Mouse (Mus musculus) cerebral cortex, adult 2 months (tissue): ENCODE results near the gene Usp49.

Source experiments
- WGBS: fragments of 180-500 bp; shearing (Covaris S2); methylation state at CpG from one replicate; pipeline ENCODE4 v1.1.7; 2018; 5-methylcytosine and 5-hydroxymethylcytosine counted together

The Usp49 gene

GRCm38 (mm10) chr17:47609182-47609581 is 21.3 kb upstream of the Usp49 start:
- 88% methylated on average over 4 of the region's 4 CpGs for WGBS

DNA sequence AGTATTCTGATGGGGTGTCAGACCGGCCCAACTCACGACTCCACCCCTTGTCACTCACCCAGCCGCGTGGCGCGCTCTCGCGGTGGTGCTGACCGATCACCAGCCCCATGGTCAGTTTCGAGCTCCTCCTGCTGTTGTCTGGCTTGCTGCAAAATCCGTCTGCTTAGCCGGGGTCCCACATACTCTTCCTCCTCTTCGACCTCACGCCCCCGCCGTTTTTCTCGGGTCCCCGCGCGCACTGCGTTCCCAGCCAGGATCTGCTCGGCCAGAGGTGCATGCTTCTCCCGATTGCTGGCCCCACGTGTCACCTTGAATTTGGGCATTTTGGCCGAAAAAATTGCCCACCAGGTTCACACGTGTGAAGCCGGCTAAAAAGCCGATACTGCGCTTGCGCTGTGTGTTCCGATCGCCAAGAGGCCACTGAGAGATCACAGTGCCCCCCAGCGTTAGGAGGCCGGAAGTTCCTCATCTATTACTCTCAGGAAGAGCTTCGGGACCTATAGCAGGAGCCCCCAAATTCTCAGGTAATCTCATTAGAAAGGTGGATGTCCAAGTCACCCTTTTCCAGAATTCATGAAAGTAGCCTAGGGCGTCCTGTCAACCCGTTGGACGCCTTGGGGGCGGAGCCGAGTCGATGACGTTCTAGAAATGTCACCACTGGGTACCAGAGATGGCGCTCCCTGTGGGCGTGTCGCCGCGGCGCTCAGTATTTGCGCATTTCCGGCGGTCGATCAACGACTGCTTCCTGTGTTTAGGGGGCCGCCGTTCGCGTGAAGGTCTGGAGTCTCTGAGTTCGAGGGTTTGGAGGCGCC is 19.4 kb upstream of the Usp49 start, which contains the start of the genes Bysl, Med20 and Gm20517:
Gene Bysl, minus strand, starts transcription at position 644 of the 812 bp plus-strand sequence.
Gene Med20, plus strand, starts transcription at position 734 of the 812 bp plus-strand sequence.
Gene Gm20517, plus strand, starts transcription at position 741 of the 812 bp plus-strand sequence.
- under 1% methylated on average over 59 of the region's 59 CpGs for WGBS

- under 1% methylated on average over 13 of the region's 13 CpGs for WGBS
These were observed 18.9 kb upstream of the Usp49 start for GRCm38 (mm10) chr17:47611661-47611982.

- 78% methylated on average over 1 of the region's 1 CpGs for WGBS
These were observed 16.5 kb upstream of the Usp49 start for GRCm38 (mm10) chr17:47614018-47614417.

DNA sequence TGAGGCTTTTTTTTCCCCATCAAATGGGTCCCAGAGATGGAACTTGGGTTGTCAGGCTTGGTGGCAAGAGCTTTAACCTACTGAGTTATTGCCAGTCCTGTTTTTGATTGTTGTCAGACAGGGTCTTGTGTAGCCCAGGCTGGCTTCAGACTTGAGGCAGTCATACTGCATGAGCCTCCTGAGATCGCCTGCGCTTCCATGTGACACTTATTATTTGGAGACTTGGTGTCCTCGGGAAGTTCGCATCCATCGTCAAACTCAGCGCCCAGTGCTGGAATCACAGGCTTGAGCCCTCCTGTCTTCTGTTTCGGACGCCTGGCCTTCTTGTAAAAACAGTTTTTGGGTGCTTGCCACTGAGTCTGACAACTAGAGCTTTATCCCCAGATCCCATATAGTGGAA is 14.4 kb upstream of the Usp49 start:
- 89% methylated on average over 8 of the region's 8 CpGs for WGBS

GRCm38 (mm10) chr17:47616652-47617051 is 13.8 kb upstream of the Usp49 start:
- WGBS, result 89% methylated on average over 4 of the region's 4 CpGs

DNA sequence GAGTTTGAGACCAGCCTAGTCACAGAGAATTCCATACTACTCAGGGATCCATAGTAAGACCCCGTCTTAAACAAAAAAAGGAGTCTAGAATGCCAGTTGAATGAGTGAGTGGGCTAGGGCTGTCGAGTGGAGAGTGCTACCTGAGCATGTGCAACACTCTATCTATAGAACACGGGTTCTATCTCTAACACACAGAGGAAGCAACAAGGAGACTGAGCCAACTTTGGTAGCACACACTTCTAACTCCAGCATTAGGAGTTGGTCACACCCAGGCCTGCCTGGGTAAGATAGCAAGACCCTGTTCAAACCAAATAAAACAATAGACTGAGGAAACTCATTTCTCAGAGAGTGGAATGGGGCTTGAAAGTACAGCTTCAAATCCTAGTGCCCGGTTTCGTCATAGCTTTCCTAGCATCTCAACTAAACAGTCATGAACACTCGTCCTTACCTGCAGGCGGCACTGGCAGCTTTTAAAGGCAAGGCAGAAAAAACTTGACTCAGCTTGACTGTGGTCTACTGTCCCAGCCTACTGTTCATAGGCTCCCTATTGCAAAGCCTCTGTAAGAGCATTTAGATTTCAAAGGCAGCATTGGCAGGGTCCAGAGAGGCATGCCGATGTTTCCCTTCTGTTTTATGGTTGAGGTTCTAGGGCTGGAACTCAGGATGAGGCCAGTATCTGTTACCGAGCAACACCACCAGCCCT is 12.7 kb upstream of the Usp49 start:
- 82% methylated on average over 9 of the region's 9 CpGs for WGBS

GRCm38 (mm10) chr17:47618556-47619311 is 11.8 kb upstream of the Usp49 start:
- 91% methylated on average over 13 of the region's 13 CpGs for WGBS

DNA sequence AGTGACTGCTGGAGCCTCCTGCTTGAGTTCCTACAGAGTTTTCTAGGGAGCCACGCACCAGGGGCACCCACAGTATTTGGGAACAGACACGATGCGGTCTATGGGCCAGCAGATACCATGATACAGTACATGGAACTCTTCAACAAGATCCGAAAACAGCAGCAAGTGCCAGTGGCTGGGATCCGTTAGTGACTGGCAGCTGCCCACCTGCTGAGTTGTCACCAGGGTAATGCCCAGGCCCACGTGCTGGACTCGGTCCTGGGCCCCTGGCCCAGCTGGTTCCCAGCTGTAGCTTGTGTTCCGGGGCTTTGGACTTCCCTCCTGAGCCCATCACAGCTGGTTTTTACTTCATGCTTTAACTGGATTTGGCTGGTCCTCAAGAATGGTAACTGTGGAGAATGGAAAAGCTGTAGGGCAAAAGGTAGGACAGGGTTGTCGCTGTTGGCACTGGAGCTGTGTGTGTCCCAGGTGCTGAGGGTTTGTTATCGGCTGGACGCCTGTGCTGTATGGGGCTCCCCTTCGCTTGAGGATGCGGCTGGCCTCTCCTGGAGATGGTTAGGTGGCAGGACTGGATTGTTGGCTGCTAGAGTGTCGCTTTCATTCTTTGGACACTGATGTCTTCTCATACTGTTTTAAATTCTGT is 7.5 kb upstream of the Usp49 start:
- WGBS, result 93% methylated on average over 14 of the region's 14 CpGs

- 93% methylated on average over 5 of the region's 5 CpGs for WGBS
These were observed 5.9 kb upstream of the Usp49 start for GRCm38 (mm10) chr17:47624572-47624971.

- whole genome bisulfite sequencing, result 98% methylated on average over 2 of the region's 2 CpGs
These were observed 5.4 kb upstream of the Usp49 start for GRCm38 (mm10) chr17:47625088-47625487.

DNA sequence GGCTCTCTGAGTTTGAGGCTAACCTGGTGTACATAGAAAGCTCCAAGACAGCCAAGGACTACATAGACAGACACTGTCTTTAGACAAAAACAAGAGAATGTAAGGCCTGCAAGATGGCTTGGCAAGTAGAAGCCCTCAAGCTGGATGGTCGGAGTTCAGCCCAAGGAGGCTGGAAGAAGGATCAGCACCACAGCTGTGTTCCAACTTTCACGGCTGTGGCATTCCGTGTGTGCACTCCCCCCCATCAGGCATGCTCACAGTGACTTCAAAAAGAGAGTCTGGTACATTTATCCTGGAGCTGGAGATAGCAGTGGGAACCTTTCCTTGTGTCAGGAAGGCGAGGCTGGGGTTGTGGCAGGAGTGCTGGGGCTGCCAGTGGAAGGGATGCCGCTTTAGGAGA is 4.5 kb upstream of the Usp49 start:
- WGBS, result 86% methylated on average over 5 of the region's 5 CpGs

DNA sequence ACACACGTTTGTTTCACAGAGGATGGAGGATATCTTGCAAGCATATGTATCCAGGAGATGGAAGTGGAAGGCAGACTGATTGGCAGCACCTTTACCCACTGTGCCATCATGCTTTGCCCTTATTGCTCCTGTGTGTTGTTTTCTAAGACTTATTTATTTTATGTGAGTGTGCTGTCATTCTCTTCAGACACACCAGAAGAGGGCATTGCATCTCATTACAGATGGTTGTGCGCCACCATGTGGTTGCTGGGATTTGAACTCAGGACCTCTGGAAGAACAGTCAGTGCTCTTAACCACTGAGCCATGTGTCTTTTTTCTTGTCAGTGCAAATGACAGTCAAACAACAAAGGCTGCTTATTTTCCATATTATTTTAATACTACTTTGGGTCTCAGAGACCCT is 2.7 kb upstream of the Usp49 start:
- WGBS, result 79% methylated on average over 2 of the region's 2 CpGs

DNA sequence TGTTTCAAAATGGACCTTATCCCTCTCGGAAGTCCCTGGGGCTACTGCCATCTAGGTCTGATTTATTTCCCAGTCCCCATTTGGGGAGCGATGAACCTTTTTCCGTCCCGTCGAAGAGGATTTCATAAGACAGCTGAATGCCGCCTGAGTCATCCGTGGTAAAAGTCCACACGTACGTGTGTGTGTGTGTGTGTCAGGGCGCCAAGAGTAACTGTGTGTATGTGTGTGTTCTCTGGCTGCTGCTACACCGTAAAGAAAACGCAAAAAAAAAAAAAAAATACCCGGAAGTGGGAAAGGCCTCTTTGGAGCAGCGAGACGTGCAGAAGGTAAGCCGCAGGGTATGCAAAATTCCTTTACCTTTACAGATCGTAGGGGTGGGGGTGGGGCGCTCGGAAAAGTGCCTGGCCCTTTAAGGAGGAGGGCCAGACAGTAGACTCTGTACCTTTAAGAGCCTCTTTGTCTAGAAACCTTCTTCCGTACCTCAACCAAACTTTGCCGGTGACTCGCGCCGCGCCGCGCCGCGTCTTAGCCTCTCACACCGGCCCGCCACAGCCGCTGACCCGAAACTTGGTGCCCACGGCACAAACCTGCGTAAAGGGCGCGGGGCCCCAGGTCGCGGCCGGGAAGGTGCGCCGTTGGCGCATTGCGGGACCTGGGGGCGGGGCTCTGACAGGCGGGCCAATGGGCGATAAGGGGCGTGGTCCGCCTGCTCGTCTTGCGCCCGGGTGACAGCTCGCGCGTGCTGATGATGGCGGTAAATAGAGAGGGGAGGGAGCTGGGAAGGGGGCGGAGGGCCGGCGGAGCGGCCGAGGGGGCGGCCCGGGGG is 1.4 kb upstream of the Usp49 start:
- 1% methylated on average over 63 of the region's 63 CpGs for WGBS

DNA sequence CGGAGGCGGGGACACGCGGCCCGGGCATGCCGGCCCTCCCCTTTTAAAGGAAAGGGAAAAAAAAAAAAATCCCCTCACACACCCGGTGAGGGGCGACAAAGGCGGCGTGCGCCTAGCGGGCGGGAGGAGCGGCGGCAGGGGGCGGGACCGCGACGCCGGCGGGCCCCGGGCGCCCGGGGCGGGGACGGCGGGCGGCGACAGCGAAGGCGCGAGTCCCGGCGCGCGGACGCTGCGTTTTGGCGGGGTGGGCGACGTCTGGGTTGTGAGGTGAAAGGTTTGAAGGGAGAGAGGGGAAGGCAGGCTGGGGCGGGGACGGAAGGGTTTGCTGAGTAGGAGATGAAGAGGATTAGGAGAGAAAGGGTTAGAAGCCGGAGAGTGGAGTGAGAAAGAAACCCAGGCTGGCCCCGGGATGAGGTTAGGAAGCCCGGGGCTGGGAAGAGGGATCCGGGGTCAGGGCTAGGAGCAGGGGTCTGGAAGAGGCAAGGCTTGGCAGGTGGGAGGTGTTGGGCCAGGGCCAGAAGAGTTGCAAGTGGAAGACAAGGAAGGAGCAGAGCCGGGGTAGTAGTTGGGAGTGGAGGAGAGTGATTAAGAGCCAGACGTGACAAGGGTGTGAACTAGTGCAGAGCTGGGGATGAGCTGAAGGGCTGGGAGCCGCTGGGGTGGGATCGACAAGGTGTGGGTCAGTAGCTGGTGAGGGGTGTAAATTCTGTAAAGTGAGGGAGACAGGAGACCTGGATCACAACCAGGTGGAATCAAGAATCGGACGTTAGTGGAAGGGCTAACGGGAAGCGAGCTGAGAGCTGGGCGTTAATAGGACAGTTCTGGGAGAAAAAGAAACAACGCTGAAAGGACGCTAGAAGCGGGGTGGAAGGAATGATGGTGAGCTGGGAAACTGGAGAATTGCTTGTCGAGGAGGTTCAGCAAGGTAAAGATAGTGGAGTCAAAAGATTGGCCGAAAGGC is 493 bp upstream of the Usp49 start:
- WGBS, result under 1% methylated on average over 61 of the region's 61 CpGs

DNA sequence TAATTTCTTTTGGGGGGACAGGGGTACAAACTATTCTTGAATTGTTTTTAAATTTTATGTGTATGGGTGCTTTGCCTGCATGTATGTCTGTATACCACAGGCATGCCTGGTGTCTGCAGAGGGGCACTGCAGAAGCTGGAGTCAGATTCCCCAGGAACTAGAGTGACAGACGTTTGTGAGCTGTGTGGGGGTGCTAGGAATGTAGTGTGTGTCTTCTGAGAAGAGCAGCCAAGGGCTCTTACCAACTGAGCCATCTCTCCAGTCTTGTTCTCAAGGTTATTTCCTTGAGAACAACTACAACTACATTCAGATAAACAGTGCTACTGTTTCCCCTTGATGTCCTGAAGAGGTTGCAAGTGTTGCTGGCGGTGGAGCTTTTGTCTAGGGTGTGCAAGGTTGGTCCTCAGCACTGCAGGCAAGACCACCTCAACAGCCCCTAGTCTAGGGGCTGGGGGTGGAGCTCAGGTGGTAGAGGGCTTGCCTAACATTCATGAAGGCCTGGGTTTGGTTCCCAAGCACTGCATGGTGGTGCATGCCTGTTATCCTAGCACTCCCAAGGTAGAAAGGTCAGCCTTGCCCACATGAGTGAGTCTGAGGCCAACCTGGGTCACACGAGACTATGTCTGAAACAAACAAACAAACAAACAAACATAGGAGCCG is 1.8 kb downstream of the Usp49 start:
- 76% methylated on average over 4 of the region's 4 CpGs for WGBS

DNA sequence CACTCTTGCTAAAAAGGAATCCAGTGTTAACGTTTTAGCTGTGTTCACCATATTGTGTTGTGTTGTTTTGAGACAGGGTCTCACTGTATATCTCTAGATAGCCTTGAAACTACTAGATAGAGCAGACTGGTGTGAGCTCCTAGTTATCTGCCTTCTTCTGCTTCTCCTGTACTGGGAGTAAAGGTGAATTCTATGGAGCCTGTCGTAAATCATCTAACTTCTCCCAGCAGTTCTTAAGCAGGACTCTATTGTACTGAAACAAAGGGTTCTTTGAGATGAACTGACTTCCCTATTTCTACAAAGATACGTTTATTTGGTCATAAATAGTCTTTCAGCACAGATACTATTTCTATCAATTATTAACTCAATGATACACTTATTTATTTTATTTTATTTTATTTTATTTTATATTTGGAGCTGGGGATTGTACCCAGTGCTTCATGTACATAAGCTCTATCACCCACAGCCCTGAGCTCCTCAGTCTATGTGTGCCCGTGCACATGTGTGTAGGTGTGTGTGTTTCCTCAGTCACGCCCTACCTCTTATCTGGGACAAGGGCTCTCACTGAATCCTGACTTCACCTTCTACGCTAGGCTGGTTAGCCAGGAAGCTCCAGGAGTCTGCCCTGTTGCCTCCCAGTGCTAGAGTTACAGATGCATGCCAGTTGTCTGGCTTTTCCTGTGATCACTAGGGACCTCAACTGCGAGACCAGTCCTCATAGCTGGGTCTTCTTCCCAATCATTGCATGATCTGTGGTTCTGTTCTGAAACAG is 3.7 kb downstream of the Usp49 start:
- WGBS, result 73% methylated on average over 7 of the region's 7 CpGs

- 94% methylated on average over 2 of the region's 2 CpGs for WGBS
These were observed 12.5 kb downstream of the Usp49 start for GRCm38 (mm10) chr17:47642992-47643391.
